Mouse (Mus musculus): Measurements from ENCODE around the gene Irs1.
A peak's percentile ranks its signal among the peaks of the same experiment; 100 is the strongest.

Irs1 gene

DNA sequence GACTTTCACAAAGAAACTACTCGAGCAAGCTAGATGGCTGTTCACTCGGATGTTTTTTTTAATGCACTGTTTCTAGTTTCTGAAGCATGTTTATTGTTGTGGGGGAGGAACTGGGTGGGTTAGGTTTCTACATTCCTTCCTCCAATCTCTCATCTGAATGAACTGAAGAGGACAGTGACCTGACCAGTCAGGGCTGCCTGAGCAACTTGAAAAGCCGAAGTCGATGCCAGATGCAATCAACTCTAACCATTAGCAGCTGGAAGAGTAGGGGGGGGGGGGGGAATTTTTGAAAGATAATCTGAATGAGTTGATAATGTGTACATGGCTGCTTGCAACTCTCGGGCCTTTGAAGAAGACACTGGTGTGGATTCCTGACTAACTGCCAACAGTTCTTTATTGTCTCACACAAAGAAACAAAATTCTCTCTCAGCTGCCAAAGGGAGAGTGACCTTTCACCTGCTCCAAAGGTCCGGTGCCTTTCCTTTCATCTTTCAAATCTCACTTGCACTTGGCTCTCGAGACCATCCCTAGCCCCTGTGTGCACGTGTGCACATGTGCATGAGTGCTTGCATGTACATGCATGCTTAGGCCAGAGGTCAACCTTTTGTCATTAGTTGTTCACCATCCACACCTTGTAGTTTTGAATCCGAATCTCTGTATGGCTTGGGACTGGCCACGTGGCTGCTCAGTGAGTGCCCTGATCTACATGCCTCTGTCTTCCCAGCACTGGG lies 43.8 kb downstream of the Irs1 start:
- DNase-seq, result peak; percentile 18 to 33

DNA sequence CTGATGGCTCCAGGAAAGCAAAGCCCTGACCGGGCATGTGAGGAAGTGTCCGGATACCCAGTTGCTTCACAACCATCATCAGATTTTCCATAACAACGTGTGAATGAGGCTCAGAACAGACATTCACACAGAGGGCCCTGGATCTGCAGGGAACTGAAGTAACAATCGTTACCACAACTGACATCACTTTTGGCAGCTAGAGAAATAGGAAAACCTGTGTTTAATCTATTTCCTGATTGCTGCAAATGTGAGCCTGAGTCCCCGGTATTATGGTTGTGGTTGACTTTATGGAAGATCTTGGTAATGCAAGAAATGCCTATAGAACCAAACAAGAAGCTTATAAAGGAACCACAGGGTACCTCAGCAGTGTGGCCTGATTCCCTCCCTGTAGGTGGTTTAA lies 46.2 kb downstream of the Irs1 start:
- no peak for DNase-seq

DNA sequence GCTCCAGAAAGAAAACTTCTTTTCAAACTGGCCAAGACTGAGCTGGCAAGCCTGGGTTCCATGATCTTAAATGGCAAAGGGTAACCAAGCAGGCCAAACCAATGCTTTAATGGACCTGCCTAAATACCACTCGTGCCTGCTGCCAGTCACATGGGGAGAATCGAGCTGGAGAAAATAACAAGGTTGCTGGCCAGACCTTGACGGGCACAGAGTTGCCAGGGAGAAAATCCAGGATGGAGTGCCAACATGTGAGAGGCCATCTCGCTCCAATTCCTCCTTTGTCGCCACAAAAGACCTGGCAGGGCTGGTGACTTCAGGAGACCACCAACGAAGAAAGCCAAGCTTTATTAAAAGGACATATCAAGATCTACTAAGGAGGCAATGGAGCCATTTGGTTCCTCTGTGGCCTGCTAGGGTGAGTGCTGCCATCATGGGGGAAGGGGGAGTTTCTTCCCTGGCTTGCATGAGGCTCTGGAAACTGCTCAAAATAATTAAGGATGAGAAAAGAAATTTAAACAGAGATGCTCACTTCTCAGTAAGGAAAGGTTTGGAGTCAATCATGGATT lies 47.9 kb downstream of the Irs1 start:
- DNase-seq, result peak; percentile 30 to 32

DNA sequence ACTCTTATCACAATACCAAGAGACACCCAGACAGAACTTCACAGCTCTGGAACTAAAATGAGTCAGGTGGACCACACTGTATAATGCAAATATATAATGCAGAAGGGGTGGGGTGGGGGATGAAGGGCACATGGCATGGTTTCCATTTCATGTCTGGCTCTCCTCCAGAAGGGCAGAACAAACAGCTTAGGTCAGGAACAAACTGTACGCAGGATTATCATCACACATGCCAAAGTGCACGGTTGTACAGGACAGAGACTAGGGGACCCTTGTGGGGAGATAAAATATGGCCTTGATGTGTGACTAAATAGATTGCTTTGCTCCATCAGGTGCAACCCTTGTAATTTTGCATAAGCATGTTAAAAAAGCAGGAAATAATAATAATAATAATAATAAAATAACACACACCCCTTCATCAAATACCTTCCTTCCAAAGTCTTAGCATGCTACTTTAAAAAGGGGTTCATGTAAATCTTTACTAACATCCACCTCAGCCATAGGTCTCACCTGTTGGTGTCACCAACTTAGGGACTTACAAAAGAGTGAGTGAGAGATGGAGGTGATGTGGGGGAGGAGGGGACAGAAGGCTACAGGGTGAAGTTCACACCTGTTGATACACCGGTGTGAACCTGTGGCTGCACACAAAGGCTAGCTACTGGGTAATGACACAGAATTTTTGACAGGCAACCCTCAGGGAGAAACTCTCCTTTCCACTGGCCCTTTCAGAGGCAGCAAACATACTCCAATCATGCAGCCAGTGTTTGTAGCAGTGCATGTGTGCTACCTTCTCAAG lies 51.6 kb downstream of the Irs1 start:
- DNase-seq, result no peak

DNA sequence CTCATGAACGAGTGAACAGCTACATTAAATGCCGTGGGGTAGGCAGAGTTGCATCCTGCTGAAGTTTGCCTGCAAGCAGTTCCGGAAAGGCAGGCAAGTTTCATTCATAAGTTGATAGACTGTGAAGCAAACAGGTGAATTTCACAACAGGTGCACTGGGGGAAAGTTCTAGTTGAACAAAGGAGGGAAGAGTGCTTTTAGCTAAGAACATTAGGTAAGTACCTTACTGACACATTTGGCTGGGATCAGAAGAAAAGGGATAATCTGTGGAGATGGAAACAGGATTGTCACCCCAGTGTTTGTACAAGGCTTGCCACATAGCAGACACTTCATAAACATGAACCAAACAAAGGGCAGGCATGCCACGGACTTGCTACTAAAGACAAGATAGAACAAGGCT lies 53.0 kb downstream of the Irs1 start:
- DNase-seq, result no peak

DNA sequence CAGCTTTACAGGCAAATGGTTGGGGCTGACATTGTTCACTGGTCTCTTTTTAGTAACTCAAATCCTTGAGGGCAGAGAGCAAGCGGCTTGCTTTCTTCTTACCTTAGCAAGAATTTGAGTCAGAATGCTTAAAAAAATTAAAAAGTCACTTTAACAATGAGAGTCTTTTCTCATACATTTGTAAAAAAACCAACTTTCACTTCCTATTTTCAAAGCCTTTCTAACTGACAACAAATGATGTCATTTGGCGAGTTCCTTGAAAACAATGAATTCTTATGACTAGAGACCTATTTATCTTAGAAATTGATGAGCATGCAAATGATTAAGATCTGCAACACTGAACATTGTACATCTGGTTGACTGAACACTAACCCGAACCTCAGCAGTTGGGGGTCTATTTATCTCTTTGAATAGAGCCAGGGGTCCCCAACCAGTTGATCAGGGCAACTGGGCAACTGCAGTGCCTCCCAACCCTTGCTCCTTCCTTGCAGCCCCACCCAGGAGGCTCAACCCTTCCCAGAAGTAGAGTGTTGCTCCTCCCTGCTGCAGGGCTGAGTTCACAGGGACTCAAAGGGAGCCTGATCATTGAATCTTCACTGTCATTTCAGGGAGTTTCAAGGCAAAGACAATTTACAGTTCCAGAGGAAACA lies 55.6 kb downstream of the Irs1 start:
- no peak for DNase-seq

DNA sequence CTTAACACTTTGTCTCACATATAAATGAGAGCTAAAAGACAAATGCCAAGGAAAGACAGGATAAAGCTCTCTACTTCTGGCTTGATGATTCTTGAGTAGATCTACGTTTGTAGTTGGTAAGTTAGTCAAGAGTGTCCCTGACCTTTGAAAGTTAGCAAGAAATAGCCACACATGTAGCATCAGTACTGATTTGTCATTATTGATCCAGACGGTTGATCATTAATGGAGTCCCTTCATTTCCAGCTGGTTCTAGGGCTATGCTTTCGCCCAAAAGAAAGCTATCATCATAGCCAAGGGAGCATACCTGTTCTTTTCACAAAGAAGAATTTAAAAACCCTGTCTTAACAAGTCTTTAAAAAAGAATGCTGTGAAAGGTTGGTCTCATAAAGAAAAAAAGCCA lies 56.6 kb downstream of the Irs1 start:
- DNase-seq, result no peak

DNA sequence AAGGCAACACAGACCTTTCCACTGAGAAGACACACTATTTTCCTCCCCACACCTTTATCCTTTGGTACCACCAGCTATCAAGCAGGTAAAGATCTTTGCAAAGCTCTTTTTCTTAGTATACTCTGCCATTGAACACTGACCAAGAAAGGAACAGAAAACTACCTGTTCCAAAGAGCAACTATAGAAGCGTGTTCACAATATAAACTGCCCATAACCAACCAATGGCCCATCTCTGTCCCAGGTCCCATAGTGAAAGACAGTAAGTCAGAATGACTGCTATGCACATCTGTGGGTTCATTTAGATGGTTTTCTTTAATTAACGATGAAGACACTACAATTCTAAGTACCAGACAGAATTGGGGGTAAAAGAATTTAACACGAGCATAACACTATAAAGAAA lies 58.4 kb downstream of the Irs1 start, which contains the start of gene Gm9747:
TSS of gene Gm9747 (plus strand) at position 301 of the 400 bp plus-strand sequence.
- DNase-seq, result no peak

DNA sequence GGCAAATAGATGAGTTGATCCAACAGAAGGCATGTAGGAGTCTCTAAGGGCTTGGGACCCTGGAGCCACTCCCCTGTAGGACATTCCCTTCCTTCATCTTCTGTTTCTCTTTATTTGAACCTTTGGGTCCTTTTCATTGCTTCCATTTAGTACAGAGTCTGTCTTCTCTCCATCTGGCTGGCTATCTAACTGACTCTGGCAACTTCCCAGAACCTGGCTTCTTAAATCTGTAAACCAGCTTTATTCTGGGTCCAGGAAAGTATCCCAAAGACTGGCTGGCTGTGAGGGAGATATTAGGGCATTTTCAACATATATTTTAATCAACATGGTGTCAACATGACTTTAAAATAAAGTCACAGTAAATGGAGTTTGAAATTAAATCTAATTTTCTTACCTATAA lies 62.4 kb downstream of the Irs1 start:
- DNase-seq, result no peak

DNA sequence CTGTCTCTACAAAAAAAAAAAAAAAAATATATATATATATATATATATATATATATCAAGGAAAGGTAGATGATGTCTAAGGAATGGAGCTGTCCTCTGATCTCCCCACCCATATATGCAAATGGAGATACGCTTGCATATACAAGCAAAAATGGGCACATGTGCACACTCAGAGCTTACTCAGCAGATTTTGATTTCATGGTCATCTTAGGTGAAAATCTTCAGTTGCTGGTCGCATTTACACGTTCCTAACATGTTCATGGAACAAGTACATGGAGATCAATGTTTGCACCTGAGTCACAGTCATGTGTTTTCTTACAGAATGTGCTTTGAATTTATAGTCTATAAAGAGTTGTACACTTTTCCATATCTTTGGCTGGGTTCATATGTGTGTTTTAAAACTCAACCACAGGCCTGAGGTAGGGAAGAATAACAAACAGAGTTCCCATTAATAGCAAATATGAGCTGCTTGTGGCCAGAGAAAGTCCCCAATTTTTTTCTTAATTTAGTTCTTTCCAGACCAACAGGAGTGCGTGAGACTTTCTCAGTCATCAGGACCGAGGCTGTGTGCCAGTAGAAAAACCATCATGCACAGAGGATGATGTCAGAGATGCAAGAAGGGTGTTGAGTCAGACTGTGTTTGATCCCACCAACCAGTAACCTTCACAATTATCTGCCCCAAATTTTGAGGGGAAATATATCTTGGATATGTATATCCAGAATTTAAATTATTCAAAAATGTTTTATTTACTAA lies 68.0 kb downstream of the Irs1 start:
- no peak for DNase-seq

DNA sequence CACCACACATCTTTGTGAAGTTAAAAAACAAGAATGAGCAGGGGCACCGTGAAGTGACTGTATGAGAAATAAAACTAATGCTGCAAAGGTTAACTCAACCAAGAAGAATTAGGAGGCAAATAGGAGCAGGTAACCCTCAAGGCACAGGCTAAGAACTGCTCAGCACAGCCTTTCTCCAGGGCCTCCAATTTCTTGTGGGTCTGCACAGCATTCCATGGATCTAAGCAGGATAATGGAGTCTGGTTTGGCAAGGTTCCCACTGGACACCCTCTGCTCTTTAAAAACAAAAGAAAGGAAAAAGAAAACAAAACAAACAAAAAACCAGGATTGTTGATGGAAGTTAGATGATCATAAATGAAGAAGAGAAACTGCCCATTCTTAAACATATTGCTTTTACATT lies 69.8 kb downstream of the Irs1 start:
- DNase-seq, result no peak

DNA sequence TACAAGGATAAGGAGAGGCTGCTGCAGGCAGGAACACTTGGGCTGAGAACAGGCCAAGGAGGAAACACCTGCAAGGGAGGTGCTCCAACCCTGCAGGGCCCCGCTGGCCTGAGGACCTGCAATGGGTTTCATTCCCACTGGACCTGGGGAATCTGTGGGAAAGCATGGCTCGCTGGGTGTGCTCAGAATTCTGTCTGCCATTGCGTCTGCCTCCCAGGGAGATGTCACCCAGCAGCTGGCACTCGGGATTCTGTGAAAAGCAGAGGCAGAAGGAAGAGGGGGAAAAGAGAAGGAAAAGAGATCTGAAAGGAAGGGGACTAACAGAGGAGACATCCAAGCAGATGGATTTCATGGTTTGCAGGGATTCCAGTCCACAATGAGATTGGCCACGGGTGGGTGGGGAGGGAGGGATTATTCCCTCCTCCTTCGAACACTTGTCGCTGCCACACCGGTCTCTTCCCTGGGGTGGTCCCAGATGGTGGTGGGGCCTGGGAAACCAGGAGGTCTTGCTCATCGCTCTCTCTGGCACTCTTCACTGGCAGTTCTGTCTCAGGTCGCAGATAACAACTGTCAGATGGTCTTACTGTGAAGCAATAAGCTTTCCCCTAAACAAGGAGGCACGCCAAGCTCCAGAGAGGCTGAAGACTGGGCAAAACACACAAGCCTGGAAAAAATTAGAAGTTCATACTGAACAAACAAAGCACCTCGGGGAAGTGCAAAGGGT lies 70.4 kb downstream of the Irs1 start:
- no peak for DNase-seq

DNA sequence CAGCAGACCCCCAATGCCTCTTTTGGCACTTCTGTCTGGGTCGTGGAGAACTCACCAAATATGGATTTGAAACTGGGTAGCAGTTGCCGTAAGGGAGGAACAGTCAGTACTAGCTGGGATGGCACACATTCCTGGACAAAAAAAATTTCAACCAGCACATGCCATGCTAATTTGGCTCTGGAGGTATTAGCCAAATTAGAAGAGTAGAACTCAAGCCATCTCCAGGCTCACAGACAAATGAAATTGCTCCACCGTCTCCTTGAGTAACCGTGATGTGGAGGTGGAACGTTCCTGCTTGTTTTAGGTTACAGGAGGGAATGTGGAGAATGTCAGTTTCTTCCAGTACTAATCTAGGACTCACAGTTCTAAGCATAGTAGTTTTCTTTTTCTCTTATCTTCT lies 83.7 kb downstream of the Irs1 start:
- no peak for DNase-seq

DNA sequence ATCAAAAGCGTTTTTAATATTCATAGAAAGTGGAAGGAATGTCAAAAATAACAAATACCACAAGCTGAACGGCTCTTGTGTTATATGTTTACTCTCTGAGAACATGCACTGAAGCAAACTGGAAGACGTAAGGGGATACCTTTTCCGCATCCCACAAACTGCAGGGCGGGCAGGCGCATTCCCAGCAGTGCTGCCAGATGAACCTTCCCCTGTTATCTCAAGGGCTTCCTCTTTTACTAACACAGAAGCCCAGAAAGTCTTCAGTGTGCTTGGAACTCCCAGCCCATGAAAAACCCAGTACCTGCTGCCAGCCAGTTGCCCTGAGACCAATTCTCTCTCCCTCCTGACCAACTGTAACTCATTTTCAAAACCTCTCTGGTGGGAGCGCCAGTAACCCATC lies 90.6 kb downstream of the Irs1 start:
- no peak for DNase-seq

DNA sequence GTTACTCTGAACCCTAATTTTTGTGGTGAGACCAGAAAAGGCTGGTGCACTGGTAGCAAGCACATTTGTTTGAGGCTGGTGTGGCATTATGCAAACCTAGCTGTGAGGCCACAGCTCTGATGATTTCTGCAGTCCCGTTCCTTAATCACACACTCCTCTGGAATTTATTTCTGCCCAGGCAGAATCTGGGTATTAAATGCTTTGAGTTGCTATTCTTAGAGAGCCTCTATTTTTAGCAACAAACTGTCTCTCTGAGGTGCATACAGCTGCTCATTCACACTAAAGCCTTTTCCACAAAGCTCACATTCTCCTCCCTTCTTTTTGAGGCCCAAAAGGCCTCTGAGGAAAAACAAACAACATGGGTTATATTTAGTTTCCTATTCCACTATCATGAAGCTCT lies 91.3 kb downstream of the Irs1 start:
- DNase-seq, result no peak

DNA sequence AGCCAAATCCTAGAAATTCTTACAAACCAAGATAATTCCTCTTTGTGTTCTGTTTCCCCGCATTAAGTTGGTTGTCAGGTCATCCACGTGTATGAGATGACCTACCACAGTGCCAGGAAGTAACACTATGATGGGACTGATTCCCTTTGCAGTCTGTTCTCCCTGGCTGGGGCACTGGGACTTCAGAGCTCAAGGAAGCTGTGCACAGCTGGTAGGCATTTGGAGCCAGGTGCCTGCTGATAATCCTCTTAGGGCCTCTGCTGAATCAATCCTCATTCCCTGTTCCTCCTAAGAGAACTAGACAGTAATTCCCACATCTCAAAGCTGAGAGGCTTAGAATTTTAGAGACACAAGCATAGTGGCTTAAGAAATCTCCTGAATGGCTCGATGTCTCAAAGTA lies 99.6 kb downstream of the Irs1 start:
- DNase-seq, result no peak

DNA sequence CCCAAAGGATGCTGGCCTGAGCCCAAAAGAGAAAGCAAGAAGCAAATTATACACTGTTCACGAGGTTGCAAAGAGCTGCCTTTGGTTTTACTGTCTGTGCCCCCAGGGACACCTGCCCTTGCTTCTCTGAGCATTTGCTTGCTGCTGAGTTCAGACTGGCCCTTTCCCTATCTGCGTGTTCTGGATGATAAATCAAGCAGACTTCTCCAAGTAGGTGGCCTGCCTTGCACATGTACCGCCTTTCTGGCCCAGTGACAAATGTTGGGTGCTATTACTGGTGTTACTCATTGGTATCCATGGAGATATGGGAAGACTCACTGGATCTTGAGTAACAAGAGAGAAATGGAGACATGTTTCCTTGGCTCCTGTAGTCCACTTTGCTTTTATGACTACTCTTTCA lies 101.7 kb downstream of the Irs1 start:
- peak; percentile 19 to 38 for DNase-seq

DNA sequence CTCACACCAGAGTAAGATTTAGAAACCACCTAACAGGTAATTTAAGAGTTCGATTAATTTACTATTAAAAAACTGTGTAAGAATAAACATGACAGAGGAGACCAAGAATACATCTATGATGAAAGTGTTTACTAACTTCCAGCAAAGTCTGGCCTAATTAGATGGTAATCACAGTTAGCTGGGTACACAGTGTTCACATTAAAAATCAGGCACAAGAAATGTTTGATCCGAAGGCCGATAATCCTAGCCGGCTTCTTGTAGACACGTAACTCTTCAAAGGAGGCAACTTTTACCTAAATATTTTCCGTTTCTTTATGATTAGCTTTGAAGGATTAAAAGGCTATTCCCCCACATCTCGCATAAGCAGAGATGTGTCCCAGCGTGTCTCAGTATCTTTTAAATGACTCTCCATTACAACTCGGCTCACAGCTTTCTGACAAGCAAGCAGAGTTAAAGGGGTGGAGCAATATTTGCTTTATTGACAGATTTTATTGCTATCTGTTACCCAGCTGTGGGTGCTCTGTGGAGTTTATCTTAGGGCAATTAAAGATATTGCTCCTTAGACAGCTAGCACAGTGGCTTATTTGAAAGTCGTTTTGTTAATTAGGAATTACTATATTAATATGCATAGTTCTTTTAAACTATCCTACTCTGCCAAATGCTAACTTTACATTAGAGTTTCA lies 102.5 kb downstream of the Irs1 start:
- DNase-seq, result no peak

DNA sequence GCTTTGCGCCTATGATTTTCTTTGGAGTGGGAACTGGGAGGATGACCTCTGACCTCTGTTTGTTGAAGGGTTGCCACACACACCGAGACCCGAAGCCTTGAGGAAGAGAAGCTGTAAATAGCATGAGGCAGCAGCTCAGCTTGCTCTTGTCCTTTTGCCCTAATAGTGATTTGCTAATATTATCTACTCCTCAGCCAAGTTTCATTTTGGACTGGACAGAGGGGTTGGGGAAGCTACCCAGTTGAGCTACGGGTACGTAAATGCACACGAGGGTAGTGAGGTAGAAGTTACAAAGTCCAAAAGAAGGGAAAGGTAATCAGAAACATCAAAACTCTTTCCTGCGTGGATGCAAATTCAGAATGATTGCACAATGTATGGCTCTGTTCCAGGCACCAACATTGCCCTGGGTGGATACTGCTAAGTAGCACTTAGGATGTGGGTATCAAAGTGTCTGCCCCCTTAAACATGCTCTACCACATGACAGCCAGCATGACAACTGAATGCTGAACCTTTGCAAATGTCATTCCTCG lies 107.2 kb downstream of the Irs1 start:
- no peak for DNase-seq
